Mouse (Mus musculus): Measurements from ENCODE around the gene Nek7. TPM values are rescaled to one million over a fixed set of nuclear protein-coding genes. Genes with fewer than 3 reads are reported as not detected.

The Nek7 gene
- polyA plus RNA-seq, 1 experiment = 21.5 TPM

DNA sequence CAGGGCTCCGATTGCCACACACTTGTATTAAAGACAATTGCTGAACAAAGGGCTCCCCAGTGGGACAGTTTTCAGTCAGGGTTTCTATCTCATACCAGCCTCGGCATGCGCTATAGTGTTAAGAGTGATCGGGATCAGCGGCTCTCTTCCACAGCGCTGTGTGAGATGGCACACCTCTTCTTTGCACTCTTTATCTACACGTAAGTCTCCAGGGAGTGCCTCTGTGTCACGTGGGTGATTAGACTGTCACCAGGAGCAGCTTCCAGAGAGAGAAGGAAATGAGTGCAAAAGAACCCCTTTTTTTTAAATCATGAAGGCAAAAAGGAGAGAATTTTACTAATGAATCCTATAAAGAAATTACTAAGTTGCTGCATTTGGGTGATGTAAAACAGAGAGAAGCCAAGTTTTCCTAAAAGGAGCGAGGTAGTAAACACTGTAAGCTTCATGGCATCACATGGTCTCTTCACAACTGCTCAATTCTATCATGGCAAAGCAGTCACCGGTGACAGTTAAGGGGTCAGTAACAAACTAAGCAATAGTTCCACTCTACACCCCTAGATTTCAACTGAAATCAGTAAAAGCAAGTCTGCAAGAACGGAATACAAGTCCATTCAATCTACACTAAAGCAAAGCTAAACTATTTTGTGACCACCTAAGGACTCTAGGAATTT lies 40.0 kb downstream of the Nek7 start:
- WGBS = 68% methylated on average over 11 of the region's 11 CpGs
- no peak for TF ChIP-seq POLR2A (IDR thresholded peaks at IDR 0.05; ENCODE audit: borderline replicate concordance, insufficient read depth, low read length)

DNA sequence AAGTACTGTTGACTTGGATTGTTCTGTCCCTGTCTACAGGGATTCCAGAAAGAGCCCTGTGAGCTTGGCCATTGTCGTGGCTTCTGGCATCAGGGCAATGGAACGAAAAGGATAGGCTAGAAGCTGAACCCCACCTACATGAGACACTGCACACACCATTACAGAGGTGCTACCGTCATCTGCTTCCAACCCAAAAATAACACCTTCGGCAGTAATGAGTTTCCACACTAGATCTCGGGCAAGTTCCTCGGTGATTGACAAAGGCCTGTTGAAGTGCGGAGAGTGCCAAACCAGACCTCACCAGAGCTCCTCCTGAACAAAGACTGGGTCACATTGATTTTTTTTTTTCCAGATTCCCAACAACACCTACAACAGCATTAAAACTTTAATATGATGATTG lies 40.7 kb downstream of the Nek7 start:
- H3K4me3 ChIP-seq (replicated peaks; ENCODE audit: insufficient read depth, low read depth, low read length) = no peak overlapping the region
- 0 out of 2 replicates have a peak, but pooled peaks cover 2% of the 10 kb centered on the region for H3K4me1 ChIP-seq (ENCODE audit: control insufficient read depth, insufficient read depth, low read length)
- H3K27ac ChIP-seq (ENCODE audit: insufficient read depth, low read length) = no peak overlapping the region
- DNase-seq = no peak
- H3K27me3 ChIP-seq (ENCODE audit: control insufficient read depth, insufficient read depth, low read length) = no peaks in the 10 kb centered on the region; the same call in 1 of the 2 replicates
- WGBS = 92% methylated on average over 7 of the region's 7 CpGs
- TF ChIP-seq POLR2A (IDR thresholded peaks at IDR 0.05; ENCODE audit: borderline replicate concordance, insufficient read depth, low read length) (no peak), CTCF (IDR thresholded peaks at IDR 0.05; ENCODE audit: borderline replicate concordance, insufficient read depth, low read depth, low read length) (no peak)

More for the DNA sequence above, 40.0 kb downstream of the Nek7 start:
- no peaks in the 10 kb centered on the region; the same call in 1 of the 2 replicates for H3K27me3 ChIP-seq (ENCODE audit: control insufficient read depth, insufficient read depth, low read length)
- DNase-seq = no peak
- H3K27ac ChIP-seq (ENCODE audit: insufficient read depth, low read length) = no peak overlapping the region
- H3K4me1 ChIP-seq (ENCODE audit: control insufficient read depth, insufficient read depth, low read length) = 0 out of 2 replicates have a peak, but pooled peaks cover 2% of the 10 kb centered on the region
- H3K4me3 ChIP-seq (replicated peaks; ENCODE audit: insufficient read depth, low read depth, low read length) = no peak overlapping the region

DNA sequence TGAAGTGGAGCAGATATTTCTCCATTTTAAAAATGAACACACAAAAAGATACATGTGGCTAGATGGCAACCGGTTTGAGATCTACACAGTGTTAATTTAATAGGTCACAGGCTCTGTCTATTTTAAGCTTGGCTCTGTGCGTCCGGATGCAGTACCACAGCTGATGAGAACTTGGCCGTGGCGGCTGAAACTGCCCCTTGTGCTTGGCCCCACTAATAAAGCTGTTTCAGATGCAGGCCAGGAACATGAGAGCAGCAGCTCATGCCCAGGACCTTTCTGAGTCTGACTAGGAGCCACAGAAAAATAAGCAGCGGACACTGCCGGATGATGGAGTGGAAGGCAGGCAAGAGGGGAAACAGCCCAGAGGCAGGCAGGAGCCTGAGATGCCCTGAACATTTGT lies 43.1 kb downstream of the Nek7 start:
- DNase-seq = peak; percentile 11 to 31
- H3K4me1 ChIP-seq (ENCODE audit: control insufficient read depth, insufficient read depth, low read length) = 0 out of 2 replicates have a peak, but pooled peaks cover 2% of the 10 kb centered on the region
- whole genome bisulfite sequencing = 13% methylated on average over 7 of the region's 7 CpGs
- no peak overlapping the region for H3K4me3 ChIP-seq (replicated peaks; ENCODE audit: insufficient read depth, low read depth, low read length)
- no peaks in the 10 kb centered on the region; the same call in 1 of the 2 replicates for H3K27me3 ChIP-seq (ENCODE audit: control insufficient read depth, insufficient read depth, low read length)
- TF ChIP-seq CTCF (IDR thresholded peaks at IDR 0.05; ENCODE audit: borderline replicate concordance, insufficient read depth, low read depth, low read length) = no peak
- H3K27ac ChIP-seq (ENCODE audit: insufficient read depth, low read length) = no peak overlapping the region

DNA sequence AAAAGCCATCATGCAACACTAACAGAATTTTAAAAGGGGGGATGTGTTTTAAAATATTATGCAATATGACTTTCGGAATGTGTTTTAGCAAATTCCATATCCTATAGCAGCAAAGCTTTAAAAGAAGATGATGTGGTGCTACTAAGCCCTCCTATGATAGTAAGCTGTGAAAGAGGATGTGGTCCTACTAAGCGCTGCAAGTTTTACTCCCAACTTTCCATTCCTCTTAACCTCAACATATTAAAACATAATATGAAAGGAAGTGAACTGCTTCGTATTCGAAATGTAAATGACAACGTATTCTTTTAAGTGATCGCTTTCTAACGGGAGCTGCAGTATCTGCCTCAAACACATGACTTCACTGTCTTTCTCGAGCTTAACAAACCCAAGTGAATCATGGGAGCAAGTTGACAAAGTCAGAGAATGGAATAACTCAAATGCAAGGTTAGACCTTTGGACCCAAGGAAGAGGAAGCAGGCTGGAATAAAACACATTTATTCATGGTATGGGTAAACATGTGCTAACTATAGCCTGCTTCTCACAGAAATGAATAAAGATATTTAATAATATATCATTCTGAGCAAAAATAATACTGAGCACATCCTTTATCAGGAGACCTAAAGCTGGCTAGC lies 43.8 kb downstream of the Nek7 start:
- Histone ChIP-seq H3K4me1 (ENCODE audit: control insufficient read depth, insufficient read depth, low read length) (0 out of 2 replicates have a peak, but pooled peaks cover 2% of the 10 kb centered on the region), H3K4me3 (replicated peaks; ENCODE audit: insufficient read depth, low read depth, low read length) (no peak overlapping the region), H3K27ac (ENCODE audit: insufficient read depth, low read length) (no peak overlapping the region), H3K27me3 (ENCODE audit: control insufficient read depth, insufficient read depth, low read length) (no peaks in the 10 kb centered on the region; the same call in 1 of the 2 replicates)
- 95% methylated on average over 8 of the region's 8 CpGs for WGBS
- TF ChIP-seq POLR2A (IDR thresholded peaks at IDR 0.05; ENCODE audit: borderline replicate concordance, insufficient read depth, low read length) (no peak), CTCF (IDR thresholded peaks at IDR 0.05; ENCODE audit: borderline replicate concordance, insufficient read depth, low read depth, low read length) (no peak)
- DNase-seq = no peak

DNA sequence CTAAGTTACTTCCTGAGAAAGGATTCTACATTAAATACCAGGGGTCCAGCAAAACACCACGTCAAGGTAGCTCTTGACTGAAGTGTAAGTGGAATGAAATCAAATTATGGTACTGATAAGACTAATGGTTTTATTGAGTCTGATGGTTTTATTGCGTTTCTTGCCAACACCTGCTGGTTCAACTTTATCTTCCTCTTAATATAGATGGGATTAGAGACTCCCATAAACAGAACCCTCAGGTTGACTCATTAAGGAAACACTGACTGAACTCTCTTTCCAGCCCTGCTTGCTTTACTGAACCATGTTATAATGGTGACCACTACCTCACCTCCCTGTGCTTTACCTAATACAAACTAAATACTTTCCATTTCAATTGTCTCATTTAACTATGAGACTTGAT lies 44.3 kb downstream of the Nek7 start:
- Histone ChIP-seq H3K4me1 (ENCODE audit: control insufficient read depth, insufficient read depth, low read length) (0 out of 2 replicates have a peak, but pooled peaks cover 2% of the 10 kb centered on the region), H3K27ac (ENCODE audit: insufficient read depth, low read length) (no peak overlapping the region), H3K4me3 (replicated peaks; ENCODE audit: insufficient read depth, low read depth, low read length) (no peak overlapping the region), H3K27me3 (ENCODE audit: control insufficient read depth, insufficient read depth, low read length) (no peaks in the 10 kb centered on the region; the same call in 1 of the 2 replicates)
- no peak for DNase-seq
- WGBS = 89% methylated on average over 2 of the region's 2 CpGs
- no peak for TF ChIP-seq POLR2A (IDR thresholded peaks at IDR 0.05; ENCODE audit: borderline replicate concordance, insufficient read depth, low read length)
- no peak for TF ChIP-seq CTCF (IDR thresholded peaks at IDR 0.05; ENCODE audit: borderline replicate concordance, insufficient read depth, low read depth, low read length)

DNA sequence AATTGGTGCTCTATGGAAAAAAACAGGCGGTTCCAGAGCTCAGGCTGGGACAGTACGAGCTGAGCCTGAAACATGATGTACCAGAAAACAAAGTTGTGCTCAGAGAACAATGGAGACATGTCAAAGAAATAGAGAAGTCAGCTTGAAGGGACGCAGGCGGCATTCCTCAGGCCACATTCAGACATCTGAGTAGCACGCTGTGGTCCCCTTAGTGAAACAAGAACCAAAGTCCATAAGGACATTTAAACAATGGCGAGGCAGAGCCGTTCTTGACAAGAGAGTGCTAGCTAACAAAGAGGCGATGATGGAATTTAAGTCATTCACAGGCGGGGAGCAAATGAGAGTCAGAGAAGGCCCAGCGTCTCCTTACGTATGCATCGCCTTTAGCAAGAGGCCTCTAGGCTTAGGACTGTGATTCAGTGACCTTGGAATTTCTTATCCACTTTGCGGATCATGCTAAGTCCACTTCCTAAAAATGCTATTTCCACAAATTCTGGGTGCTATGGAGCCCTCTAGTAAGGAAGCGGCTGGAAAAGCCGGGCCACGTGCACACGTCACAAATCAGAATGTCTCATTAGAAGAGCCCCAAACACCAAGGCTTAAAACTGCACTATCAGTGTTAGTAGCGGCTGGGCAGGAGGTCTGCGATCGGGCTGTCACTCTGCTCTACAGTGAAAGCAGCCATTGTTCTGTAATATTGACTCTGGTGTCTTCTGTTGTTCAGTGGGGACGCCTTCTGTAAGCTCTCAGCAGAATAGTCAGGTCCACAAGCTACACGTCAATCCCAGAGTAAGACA lies 48.2 kb downstream of the Nek7 start:
- peaks cover under 1% of the 10 kb centered on the region; the same call in 1 of the 2 replicates for H3K4me1 ChIP-seq (ENCODE audit: control insufficient read depth, insufficient read depth, low read length)

DNA sequence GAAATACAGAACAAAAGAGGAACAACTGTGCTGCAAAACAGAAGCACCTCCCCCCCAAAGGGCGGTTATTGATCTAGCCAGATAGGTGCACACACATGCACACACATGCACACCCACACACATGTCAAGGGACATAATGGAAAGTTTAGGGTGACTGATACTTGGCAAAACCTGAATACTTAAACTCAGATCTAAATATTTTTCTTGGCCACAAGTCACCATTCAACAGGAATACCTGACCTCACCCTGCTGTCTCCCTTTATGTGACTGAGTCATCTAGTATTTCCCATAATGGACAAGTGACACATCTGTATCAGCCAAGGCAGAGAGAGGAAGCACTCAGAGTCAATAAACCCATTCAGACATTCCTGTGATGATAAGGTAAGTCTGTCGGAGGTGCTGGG lies 48.9 kb downstream of the Nek7 start:
- Histone ChIP-seq H3K27me3 (ENCODE audit: control insufficient read depth, insufficient read depth, low read length) (no peaks in the 10 kb centered on the region; the same call in 1 of the 2 replicates), H3K27ac (ENCODE audit: insufficient read depth, low read length) (no peak overlapping the region), H3K4me3 (replicated peaks; ENCODE audit: insufficient read depth, low read depth, low read length) (no peak overlapping the region), H3K4me1 (ENCODE audit: control insufficient read depth, insufficient read depth, low read length) (no peaks in the 10 kb centered on the region; the same call in 1 of the 2 replicates)
- 98% methylated on average over 2 of the region's 2 CpGs for WGBS
- no peak for DNase-seq
- TF ChIP-seq CTCF (IDR thresholded peaks at IDR 0.05; ENCODE audit: borderline replicate concordance, insufficient read depth, low read depth, low read length) = no peak
- TF ChIP-seq POLR2A (IDR thresholded peaks at IDR 0.05; ENCODE audit: borderline replicate concordance, insufficient read depth, low read length) = no peak

More for the DNA sequence above, 48.2 kb downstream of the Nek7 start:
- Histone ChIP-seq H3K27me3 (ENCODE audit: control insufficient read depth, insufficient read depth, low read length) (no peaks in the 10 kb centered on the region; the same call in 1 of the 2 replicates), H3K4me3 (replicated peaks; ENCODE audit: insufficient read depth, low read depth, low read length) (no peak overlapping the region), H3K27ac (ENCODE audit: insufficient read depth, low read length) (no peak overlapping the region)
- no peak for TF ChIP-seq POLR2A (IDR thresholded peaks at IDR 0.05; ENCODE audit: borderline replicate concordance, insufficient read depth, low read length)
- TF ChIP-seq CTCF (IDR thresholded peaks at IDR 0.05; ENCODE audit: borderline replicate concordance, insufficient read depth, low read depth, low read length) = no peak
- WGBS = 67% methylated on average over 22 of the region's 22 CpGs
- DNase-seq = no peak
